26 mouse cellular contexts compared by ENCODE assay signal in the genomic region with DNA sequence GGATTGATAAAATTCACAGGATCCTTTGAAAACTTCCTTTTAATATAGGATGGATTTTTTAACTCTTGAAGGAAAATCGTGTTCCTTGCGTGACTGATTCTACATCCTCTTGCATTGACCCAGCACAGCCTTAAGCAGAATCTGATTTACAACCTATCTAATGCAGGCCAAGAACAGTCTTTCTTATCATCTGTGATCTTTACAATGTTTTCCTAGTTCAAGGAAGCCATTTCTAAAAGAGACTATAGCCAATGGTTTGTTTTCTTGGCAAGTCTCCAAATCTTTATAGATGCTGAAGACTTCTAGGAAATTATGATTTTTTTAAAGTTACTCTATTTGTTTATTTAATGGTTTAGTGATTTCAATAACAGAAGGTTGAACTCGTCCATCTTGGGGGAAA.
"Had no signal": no experiment of that assay in that cellular context is flagged by ENCODE, and none has a peak within 500 bp of the region (broad histone marks: within the 10 kb centered on the region; RNA-seq: fewer than 3 reads in every experiment).

No protein-coding gene starts in this region.

- H3K9ac ChIP-seq: forebrain, postnatal 0 days; heart, embryonic 12.5 days; hindbrain, embryonic 12.5 days; hindbrain, embryonic 14.5 days; kidney, embryonic 15.5 days; limb, embryonic 12.5 days; liver, embryonic 13.5 days had no signal

- H3K9me3 ChIP-seq: heart, embryonic 10.5 days; heart, embryonic 12.5 days; hindbrain, embryonic 10.5 days; hindbrain, embryonic 12.5 days; kidney, embryonic 15.5 days; limb, embryonic 10.5 days; limb, embryonic 12.5 days; liver, embryonic 13.5 days had no signal

- H3K27me3 ChIP-seq: heart, embryonic 12.5 days; hindbrain, embryonic 12.5 days; kidney, embryonic 15.5 days; limb, embryonic 12.5 days; liver, embryonic 13.5 days had no signal

- H3K4me3 ChIP-seq: heart, embryonic 10.5 days; heart, embryonic 12.5 days; hindbrain, embryonic 10.5 days; hindbrain, embryonic 12.5 days; kidney, embryonic 15.5 days; layer of hippocampus, adult 2 months; left cerebral cortex, adult 2 months; limb, embryonic 10.5 days; limb, embryonic 12.5 days; liver, embryonic 13.5 days had no signal

- DNase-seq: forebrain, postnatal 0 days; gastrocnemius, postnatal 14 days; gastrocnemius, postnatal 36 days; heart, adult 18-20 months; heart, postnatal 10 days; heart, postnatal 4 days; kidney, adult 11 months; kidney, adult 2 months; kidney, adult 9 months; kidney, postnatal 10 days; kidney, postnatal 25 days; liver; liver, embryonic 13.5 days had no signal

- H3K4me2 ChIP-seq: heart, embryonic 12.5 days; hindbrain, embryonic 12.5 days; hindbrain, embryonic 14.5 days; kidney, embryonic 15.5 days; limb, embryonic 12.5 days; liver, embryonic 11.5 days; liver, embryonic 13.5 days had no signal

- H3K27ac ChIP-seq: heart, embryonic 10.5 days; hindbrain, embryonic 10.5 days; hindbrain, embryonic 12.5 days; hindbrain, embryonic 14.5 days; kidney, embryonic 15.5 days; layer of hippocampus, adult 2 months; left cerebral cortex, adult 2 months; limb, embryonic 10.5 days; limb, embryonic 12.5 days; liver, embryonic 13.5 days had no signal

- H3K4me1 ChIP-seq: liver, embryonic 13.5 days had no signal

- H3K36me3 ChIP-seq: heart, embryonic 10.5 days; heart, embryonic 12.5 days; hindbrain, embryonic 10.5 days; hindbrain, embryonic 12.5 days; kidney, embryonic 15.5 days; limb, embryonic 10.5 days; limb, embryonic 12.5 days; liver, embryonic 13.5 days had no signal

- ATAC-seq: forebrain, postnatal 0 days; hindbrain, embryonic 16.5 days; inflammation-experienced regulatory T-cells, adult 6 months had no signal
